Mouse (Mus musculus) testis, postnatal 14 days (tissue): ENCODE measurements around the gene 1700042G07Rik.

Experiments
- DNase-seq: peaks from one replicate; pipeline ENCODE4 v3.0.0; 2021; ENCODE audit warnings: low spot score

The 1700042G07Rik gene

DNA sequence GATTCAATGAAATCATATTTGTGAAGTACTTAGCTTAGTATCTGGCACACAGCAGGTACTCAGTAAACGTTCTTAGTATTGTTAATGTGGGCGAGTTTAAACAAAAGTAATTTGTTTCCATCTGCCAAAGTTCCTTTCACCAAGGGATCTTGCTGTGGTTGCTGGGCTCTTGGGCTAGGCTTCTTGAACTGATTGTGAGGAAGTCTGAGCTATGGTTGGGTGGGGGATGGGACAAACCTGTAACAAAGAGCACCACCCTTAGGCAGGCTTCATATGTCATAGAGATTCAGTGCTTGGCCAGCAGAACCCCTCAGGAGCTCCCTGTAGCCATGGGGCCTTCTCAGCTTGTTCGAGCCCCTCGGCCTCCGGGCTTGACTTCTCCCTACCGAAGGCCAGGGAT, at the start of gene 1700042G07Rik, which contains the start of gene Gm49337:
1700042G07Rik (plus strand) TSS at position 301 of the 400 bp plus-strand sequence.
Gm49337 (plus strand) TSS at position 313 of the 400 bp plus-strand sequence.
- DNase-seq = no peak

GRCm38 (mm10) chr4:116123602-116124519, 49.3 kb upstream of the 1700042G07Rik start, which contains the start of the genes Rad54l and Pomgnt1:
Gene Rad54l, minus strand, starts transcription at chr4:116123690.
Gene Pomgnt1, plus strand, starts transcription at chr4:116123840.
- peak; percentile 90 for DNase-seq

- DNase-seq = no peak
Measured at GRCm38 (mm10) chr4:116125803-116126386, 47.3 kb upstream of the 1700042G07Rik start.

GRCm38 (mm10) chr4:116127956-116128355, 45.2 kb upstream of the 1700042G07Rik start:
- no peak for DNase-seq

DNA sequence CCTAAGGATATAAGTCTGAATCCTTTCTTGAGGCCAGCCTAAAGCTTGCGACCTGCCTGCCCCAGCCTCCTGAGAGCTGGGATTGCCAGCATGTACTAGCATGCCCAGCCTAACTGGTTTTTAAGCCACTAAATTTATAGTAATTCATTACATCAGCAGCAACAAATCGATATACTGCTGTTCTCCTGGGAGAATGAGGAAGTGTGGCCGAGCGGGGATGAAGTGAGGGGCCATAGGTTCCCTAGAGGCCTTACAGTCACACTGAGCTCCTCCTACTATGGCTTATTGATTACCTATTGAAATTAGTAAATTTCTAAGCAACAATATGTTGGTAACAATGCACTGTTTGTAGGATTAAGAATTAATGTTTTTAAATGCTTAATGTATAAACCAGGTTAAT, 40.0 kb upstream of the 1700042G07Rik start:
- no peak for DNase-seq

GRCm38 (mm10) chr4:116134990-116135389, 38.2 kb upstream of the 1700042G07Rik start:
- no peak for DNase-seq

DNA sequence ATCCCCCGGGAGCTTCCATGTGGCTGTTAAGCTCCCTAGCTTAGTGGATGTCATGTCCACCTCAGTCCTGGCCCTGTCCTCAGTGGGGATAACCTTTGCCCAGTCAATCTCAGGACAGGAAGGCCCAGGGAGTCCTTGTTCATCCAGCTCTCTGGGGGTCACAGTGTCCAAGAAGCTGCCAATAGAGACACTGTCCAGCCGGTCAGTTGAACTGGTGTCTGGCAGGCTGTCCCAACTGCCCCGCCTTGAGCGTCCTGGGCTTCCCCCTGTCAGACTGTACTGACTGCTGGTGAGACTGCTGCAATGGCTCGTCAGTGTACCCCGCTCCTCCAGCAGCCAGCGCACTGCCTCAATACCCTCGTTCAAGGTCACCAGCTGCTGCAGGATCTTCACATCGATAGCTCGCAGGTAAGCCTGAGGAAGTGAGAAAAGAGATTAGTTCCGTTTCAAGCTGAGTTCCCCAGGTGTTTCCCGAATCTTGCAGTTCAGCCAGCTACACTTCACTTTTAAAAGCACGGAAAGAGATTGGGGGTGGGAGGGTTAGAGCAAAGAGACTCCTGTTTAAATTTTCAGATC, 35.7 kb upstream of the 1700042G07Rik start:
- DNase-seq = no peak

- no peak for DNase-seq
Measured at GRCm38 (mm10) chr4:116140801-116141574, 32.2 kb upstream of the 1700042G07Rik start.

GRCm38 (mm10) chr4:116141736-116142135, 31.4 kb upstream of the 1700042G07Rik start:
- DNase-seq = no peak

GRCm38 (mm10) chr4:116142269-116142668, 30.9 kb upstream of the 1700042G07Rik start:
- no peak for DNase-seq

DNA sequence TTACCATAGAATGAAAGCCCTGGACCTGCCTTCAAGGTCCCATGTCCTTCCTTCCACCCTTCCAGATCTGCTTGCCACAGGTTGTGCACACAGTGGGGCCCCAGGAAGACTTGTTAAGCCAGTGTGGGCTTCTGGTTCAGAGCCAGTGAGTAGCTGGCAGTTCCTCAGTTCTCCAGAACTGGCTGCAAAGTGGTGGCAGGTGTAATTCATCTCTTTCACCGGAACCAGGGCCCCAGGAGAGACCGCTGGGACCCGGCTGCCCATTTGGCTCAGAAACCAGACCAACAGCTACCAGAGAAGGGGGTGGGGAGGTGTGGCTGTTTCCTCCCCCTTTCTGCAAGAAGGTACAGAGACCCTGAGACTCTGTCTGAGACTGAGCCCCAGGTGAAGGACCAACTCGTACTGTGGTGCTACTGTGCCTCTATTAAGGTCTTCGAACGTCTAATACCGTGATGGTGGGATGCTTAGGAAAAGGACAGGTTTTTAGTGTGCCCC, 29.8 kb upstream of the 1700042G07Rik start:
- DNase-seq = no peak

- peak; percentile 72 for DNase-seq
Measured at GRCm38 (mm10) chr4:116143891-116144717, 29.1 kb upstream of the 1700042G07Rik start.

- no peak for DNase-seq
Measured at GRCm38 (mm10) chr4:116149812-116150155, 23.4 kb upstream of the 1700042G07Rik start.

GRCm38 (mm10) chr4:116150156-116150861, 22.9 kb upstream of the 1700042G07Rik start:
- peak; percentile 67 for DNase-seq

GRCm38 (mm10) chr4:116150862-116151221, 22.3 kb upstream of the 1700042G07Rik start:
- no peak for DNase-seq

GRCm38 (mm10) chr4:116151238-116151637, 21.9 kb upstream of the 1700042G07Rik start, which contains the start of gene Lurap1:
Gene Lurap1, minus strand, starts transcription at chr4:116151338.
- DNase-seq = no peak

DNA sequence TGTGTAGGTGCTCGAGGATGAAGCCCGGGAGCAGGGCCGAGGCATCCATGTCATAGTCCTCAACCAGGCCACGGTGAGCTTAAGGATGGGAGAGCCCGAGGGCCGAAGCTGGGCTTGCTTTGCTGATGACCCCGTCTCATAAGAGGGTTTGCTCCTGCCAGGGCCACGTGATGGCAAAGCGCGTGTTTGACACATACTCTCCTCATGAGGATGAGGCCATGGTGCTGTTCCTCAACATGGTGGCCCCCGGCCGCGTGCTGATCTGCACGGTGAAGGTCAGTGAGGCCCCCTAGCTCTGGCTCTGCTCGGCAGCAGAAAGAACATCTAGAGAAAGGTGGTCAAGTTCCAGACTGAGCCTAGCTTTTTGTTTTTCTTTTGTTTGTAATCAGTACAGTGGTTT, 20.5 kb upstream of the 1700042G07Rik start:
- DNase-seq = no peak

DNA sequence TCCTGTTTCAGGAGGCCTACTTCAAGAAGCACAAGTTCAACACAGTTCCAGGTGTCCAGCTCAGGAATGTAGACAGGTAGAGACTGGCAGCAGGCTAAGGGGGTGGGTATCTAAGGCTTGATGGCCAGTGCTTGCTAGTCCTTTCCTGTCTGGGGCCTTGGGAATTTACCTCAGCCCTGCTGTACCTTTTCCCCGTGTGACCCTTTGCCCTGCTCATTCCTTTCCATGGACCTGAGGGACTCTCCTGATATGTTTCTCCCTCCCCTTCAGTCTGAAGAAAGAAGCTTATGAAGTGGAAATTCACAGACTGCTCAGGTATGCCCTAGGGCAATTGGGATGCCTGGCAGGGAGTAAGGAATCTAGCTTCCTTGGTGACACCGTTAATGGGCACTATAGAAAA, 15.3 kb upstream of the 1700042G07Rik start:
- DNase-seq = no peak

GRCm38 (mm10) chr4:116159912-116160311, 13.3 kb upstream of the 1700042G07Rik start:
- no peak for DNase-seq

- DNase-seq = peak; percentile 72
Measured at GRCm38 (mm10) chr4:116160769-116161168, 12.4 kb upstream of the 1700042G07Rik start.
